Mouse (Mus musculus) left cerebral cortex, postnatal 4 days (tissue): ENCODE measurements around the gene Madd. TPM values are rescaled to one million over a fixed set of nuclear protein-coding genes. Genes with fewer than 3 reads are reported as not detected.
"Not testable (repeated sequence)": the region's sequence is repeated elsewhere in the genome, so short reads cannot be mapped to it uniquely, and the experiment has no call there.

ENCODE experiments used
- DNase-seq: peaks from one replicate; pipeline ENCODE4 v3.0.0-alpha.2; 2022
- intact Hi-C: fragments of 180-260 bp; cut with DNase I; formaldehyde crosslinking; loops from one replicate; pipeline ENCODE4 v1.15.1; 2025
- total RNA-seq, 2 experiments: library from RNA; stranded (reverse); gene quantifications; 2 replicates each; pipeline ENCODE4 v1.2.3; 2021

Madd gene
- total RNA-seq, 2 experiments from 2014 or later, result 125 to 135 TPM

DNA sequence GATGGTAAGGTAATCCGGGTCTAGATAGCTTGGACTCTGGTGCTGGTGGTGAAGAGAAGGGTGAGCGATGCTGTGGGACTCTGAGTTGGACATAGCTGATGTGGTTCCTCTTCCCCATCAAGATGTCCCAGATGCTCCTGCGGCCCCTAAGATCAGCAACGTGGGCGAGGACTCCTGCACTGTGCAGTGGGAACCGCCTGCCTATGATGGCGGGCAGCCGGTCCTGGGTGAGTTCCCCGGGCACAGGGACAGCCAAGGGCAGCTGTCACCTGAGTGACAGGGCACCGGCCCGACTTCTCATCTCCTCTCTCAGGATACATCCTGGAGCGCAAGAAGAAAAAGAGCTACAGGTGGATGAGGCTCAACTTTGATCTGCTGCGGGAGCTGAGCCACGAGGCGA is 52.4 kb downstream of the Madd start:
- intact Hi-C loops, result no loop called here
- no peak for DNase-seq

DNA sequence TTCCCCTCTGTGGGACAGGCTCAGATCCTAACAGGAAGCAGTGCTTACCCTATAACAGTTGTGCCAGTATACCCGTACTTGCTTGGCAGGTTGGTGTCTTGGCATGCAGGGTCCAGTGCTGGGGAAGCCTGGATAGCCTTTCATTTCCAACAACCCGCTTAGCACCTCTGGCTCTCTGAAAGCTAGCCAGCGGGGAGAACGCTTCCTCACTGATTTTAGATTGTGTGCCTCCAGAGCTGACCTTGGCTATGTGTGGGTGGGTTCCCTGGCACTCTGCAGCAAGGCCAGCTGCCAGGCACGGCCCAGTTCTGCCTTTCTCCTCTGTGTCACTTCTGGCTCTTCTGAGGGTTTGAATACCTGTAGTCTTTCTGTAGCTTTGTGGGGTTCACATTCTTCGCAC is 53.5 kb downstream of the Madd start:
- intact Hi-C loops, result no loop called here
- DNase-seq, result no peak

- intact Hi-C loops, result no loop called here
- no peak for DNase-seq
These were observed 54.9 kb downstream of the Madd start for GRCm38 (mm10) chr2:91128761-91129160.

DNA sequence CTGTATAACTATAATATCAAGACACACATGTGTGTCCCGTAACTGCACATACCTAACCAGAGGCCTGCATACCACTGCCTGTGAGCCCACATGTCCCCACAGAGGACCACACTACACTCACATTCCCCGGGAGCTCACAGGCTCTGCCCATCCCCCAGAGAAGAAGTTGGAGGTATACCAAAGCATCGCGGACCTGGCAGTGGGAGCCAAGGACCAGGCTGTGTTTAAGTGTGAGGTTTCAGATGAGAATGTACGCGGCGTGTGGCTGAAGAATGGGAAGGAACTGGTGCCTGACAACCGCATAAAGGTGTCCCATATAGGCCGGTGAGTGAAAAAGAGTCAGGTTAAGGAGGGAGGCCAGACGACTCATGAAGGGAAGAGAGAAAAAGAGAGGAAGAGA is 58.5 kb downstream of the Madd start:
- DNase-seq, result no peak
- intact Hi-C loops, result no loop called here

- no peak for DNase-seq
- intact Hi-C loops, result no loop called here
These were observed 60.1 kb downstream of the Madd start for GRCm38 (mm10) chr2:91123521-91123920.

DNA sequence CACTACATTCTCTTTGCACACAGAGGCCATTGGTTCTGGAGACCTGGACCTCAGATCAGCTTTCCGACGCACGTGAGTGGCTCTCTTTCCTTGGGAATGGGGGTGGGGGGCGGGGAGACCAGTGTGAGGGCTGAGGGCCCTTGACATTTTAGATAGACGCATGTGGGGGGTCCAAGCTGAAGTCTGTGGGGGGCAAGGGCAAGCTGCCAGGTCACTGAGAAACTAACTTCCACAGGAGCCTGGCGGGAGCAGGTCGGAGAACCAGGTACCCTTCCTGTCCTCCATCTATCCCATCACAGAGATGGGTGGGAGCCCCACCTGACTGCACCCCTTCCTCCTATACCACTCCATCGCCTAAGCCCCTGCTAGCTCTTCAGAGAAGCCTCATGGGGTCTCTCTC is 62.1 kb downstream of the Madd start:
- DNase-seq, result no peak
- intact Hi-C loops, result no loop called here

GRCm38 (mm10) chr2:91121011-91121410 is 62.6 kb downstream of the Madd start:
- intact Hi-C loops, result no loop called here
- no peak for DNase-seq

DNA sequence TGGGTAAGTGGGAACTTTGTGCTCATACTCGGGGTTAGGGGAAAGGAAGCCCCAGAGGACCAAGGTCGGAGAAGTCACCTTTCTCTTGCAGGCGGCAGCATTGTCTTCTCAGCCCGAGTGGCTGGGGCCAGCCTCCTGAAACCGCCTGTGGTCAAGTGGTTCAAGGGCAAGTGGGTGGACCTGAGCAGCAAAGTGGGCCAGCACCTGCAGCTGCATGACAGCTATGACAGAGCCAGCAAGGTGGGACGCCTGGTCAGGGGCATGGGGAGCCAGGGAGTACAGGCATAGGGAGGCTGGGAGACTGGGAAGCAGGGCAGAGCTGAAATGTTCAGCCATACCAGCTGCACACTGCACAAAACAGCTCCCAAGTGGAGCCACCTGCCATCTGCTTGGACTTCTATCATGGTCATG is 63.4 kb downstream of the Madd start:
- intact Hi-C loops, result no loop called here
- no peak for DNase-seq

- peak; percentile 73 for DNase-seq
- intact Hi-C loops, result no loop called here
These were observed 64.1 kb downstream of the Madd start for GRCm38 (mm10) chr2:91119551-91119950.

GRCm38 (mm10) chr2:91119061-91119460 is 64.6 kb downstream of the Madd start:
- peak; percentile 65 for DNase-seq
- intact Hi-C loops, result no loop called here

DNA sequence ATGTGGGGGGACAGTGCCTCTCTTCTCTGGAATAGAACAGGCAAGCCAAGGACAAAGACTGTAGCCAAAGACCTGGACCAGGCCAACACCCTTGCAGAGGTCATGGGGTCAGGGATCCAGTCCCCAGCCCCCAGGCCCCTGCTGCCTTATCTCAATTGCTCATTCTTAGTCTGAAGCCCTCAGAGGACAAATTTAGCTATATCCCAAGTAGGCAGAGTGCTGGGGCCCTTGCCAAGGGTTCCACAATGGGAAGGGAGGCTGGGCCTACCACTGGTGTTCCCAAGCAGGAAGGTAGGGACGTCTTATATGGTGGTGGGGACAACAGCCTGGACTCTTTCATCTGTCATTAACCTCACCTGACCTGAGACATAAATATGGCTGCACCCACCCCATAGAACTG is 65.0 kb downstream of the Madd start:
- intact Hi-C loops, result no loop called here
- no peak for DNase-seq

- no peak for DNase-seq
- intact Hi-C loops, result no loop called here
These were observed 65.9 kb downstream of the Madd start, which contains the start of gene Mybpc3 for GRCm38 (mm10) chr2:91117585-91118275. Gene Mybpc3, plus strand, starts transcription at chr2:91118144.

DNA sequence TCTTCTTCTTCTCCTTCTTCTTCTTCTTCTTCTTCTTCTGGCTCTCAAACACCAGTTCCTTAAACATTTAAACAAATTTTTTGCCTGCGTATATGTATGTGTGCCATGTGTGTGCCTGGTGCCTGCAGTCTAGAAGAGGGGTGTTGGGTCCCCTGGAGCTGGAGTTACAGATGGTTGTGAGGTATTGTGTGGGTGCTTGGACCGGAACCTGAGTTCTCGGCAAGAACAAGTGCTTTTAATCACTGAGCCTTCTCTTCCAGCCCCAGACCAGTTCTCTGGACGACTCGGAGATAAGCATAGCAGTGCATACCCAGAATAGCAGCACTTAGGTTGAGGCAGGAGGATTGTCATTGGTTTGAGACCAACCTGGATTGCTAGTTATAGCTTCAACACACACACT is 66.8 kb downstream of the Madd start:
- intact Hi-C loops, result no loop called here
- no peak for DNase-seq

GRCm38 (mm10) chr2:91115578-91115970 is 68.1 kb downstream of the Madd start:
- intact Hi-C loops, result no loop called here
- no peak for DNase-seq

DNA sequence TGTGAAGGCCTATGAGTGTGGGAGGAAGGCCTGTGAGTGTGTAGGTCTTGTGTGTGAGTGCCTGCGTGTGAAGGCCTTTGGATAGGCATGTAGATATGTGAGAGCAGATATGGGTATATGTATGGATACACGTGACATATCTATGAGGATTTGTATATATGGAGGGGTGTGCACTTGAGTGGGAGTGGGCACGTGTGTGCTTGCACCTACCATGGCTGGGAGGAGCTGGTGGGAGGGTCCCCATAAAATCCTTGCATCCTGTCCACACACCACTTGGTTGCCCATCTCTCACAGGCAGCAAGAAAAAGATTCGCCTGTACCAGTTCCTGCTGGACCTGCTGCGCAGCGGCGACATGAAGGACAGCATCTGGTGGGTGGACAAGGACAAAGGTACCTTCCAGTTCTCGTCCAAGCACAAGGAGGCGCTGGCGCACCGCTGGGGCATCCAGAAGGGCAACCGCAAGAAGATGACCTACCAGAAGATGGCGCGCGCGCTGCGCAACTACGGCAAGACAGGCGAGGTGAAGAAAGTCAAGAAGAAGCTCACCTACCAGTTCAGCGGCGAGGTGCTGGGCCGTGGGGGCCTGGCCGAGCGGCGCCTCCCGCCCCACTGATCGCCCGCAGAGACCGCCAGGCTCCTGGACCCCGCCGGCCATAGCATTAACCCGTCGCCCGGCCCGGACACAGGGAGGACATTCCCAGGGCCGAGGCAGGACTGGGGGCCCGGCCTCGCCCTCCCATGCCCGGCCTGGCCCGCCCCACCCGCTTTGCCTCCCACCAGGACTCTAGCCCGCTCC is 68.7 kb downstream of the Madd start:
- peak; percentile 98 for DNase-seq
- intact Hi-C loops, result no loop called here

DNA sequence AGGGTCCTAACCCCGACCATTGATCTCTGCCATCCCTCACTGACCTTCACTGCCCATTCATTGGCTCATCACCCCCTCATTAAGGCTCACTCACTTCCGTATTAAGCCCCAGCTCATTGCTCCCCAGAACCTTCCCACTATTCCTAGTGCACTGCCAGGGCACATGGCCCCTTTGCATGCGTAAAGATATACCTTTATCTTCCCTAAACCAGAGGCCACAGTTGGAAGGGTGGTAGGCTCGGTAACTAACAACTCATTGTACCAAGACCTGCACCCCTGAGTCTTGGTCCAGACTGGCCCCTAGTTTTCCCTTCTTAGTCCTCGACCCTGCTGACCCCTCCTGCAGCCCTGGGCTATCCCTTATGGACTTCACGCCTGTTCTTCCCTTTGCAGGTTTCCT is 69.8 kb downstream of the Madd start:
- intact Hi-C loops, result no loop called here
- DNase-seq, result no peak

- DNase-seq, result no peak
- intact Hi-C loops, result no loop called here
These were observed 70.3 kb downstream of the Madd start for GRCm38 (mm10) chr2:91113334-91113733.

DNA sequence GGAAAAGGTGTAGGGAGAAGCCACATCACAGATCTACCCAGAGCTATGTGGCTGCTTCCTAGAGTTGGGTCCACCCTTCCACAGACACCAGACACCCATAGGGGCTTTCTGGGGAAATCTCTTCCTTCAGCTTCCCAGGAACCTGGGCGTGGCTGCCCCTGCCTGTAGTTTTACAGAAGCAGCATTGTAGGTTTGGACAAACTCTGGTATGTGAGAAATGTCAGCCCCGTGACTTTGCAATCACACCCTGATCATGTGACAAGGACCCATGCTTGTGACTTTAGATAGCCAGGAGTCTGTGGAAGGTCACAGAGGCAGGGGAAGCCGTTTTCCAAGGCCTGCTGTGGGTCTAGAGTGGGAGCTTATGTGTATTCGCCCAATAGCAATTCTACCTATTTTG is 71.1 kb downstream of the Madd start:
- DNase-seq, result no peak
- intact Hi-C loops, result no loop called here

- DNase-seq, intact Hi-C loops: not testable (repeated sequence)
These were observed 71.8 kb downstream of the Madd start for GRCm38 (mm10) chr2:91111832-91112231.

GRCm38 (mm10) chr2:91110429-91110828 is 73.2 kb downstream of the Madd start:
- DNase-seq, result no peak
- intact Hi-C loops, result no loop called here

- intact Hi-C loops, result no loop called here
- no peak for DNase-seq
These were observed 73.7 kb downstream of the Madd start for GRCm38 (mm10) chr2:91109807-91110385.

GRCm38 (mm10) chr2:91109241-91109640 is 74.4 kb downstream of the Madd start:
- intact Hi-C loops, result no loop called here

More at GRCm38 (mm10) chr2:91109241-91109640, 74.4 kb downstream of the Madd start:
- DNase-seq, result no peak
